ENCODE assay signal across 8 mouse cellular contexts in the genomic region with DNA sequence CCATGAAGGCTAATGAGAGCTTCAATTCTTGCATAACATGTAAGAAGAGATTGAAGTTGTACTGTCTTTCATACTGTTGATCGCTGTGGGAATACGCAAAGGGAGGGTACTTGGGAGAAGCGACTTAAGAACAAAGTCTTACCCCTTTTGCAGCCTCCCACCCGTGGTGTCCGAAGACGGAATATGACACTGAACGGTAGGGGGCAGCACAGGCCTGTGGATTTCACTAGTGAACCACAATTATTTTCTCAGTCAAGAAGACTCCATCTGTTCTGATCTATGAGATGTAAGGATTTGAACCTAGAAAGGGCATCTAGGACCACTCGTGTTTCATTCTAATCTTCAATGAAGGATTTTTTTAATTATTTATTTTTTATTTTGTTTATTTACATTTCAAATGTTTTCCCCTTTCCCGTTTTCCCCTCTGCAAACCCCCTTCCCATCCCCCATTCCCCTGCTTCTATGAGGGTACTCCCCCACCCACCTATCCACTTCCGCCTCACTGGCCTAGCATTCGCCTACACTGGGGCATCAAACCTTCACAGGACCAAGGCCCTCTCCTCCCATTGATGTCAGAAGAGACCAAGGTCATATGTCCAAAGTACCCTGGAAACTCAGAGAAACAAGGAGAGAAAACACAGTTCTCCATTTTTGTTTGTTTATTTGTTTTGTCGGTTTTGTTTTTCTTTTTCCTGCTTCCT. TPM values are rescaled to one million over a fixed set of nuclear protein-coding genes. Genes with fewer than 3 reads are reported as not detected.
DNase-seq lines count a peak whose midpoint lies in the region; ATAC-seq and TF ChIP-seq lines count a peak whose summit lies in the region.

No protein-coding gene starts in this region.

- no peaks in the 10 kb centered on the region for H3K9me3 ChIP-seq in kidney, embryonic 14.5 days (ENCODE audit: control insufficient read depth, low read length)
- H3K9me3 ChIP-seq in limb, embryonic 13.5 days = no peaks in the 10 kb centered on the region
- H3K9me3 ChIP-seq in neural tube, embryonic 12.5 days = no peaks in the 10 kb centered on the region

- no peaks in the 10 kb centered on the region for H3K27me3 ChIP-seq in kidney, embryonic 14.5 days (ENCODE audit: control insufficient read depth, insufficient read depth, low read length)
- H3K27me3 ChIP-seq in limb, embryonic 13.5 days = no peaks in the 10 kb centered on the region
- H3K27me3 ChIP-seq in neural tube, embryonic 12.5 days (replicated peaks) = no peaks in the 10 kb centered on the region
- H3K27me3 ChIP-seq in testis, adult 2 months (ENCODE audit: control insufficient read depth, insufficient read depth, low read length) = no peaks in the 10 kb centered on the region

- peak; percentile 81; the same call in 1 of the 2 replicates for ATAC-seq in kidney, embryonic 14.5 days (ENCODE audit: low FRiP score, low TSS enrichment)
- ATAC-seq in limb, embryonic 13.5 days (ENCODE audit: low FRiP score, low read depth) = peak; percentile 72; the same call in 1 of the 2 replicates
- ATAC-seq in neural tube, embryonic 12.5 days (ENCODE audit: low FRiP score, low read depth) = peak; percentile 82

- no peak overlapping the region for H3K4me3 ChIP-seq in kidney, embryonic 14.5 days (ENCODE audit: low read length)
- no peak overlapping the region for H3K4me3 ChIP-seq in limb, embryonic 13.5 days
- H3K4me3 ChIP-seq in neural tube, embryonic 12.5 days = no peak overlapping the region
- H3K4me3 ChIP-seq in testis, adult 2 months (ENCODE audit: control insufficient read depth, low read depth, low read length) = no peak overlapping the region

- no peaks in the 10 kb centered on the region for H3K36me3 ChIP-seq in kidney, embryonic 14.5 days (ENCODE audit: control insufficient read depth, insufficient read depth, low read length)
- no peaks in the 10 kb centered on the region for H3K36me3 ChIP-seq in limb, embryonic 13.5 days
- H3K36me3 ChIP-seq in neural tube, embryonic 12.5 days = no peaks in the 10 kb centered on the region
- no peaks in the 10 kb centered on the region for H3K36me3 ChIP-seq in testis, adult 2 months (ENCODE audit: control insufficient read depth, insufficient read depth, low read length)

- peak; percentile 38 for DNase-seq in A20 (ENCODE audit: low read depth, low spot score)
- DNase-seq in adrenal gland, adult (ENCODE audit: inconsistent age in 2 of 2, low spot score in 1 of 2) = peak; percentile 81 to 96
- peak; percentile 85 for DNase-seq in embryo, embryonic 10 days (ENCODE audit: low spot score)
- peak; percentile 52 for DNase-seq in gastrocnemius, postnatal 25 days

- no peak for TF ChIP-seq POLR2A in testis, adult 2 months (IDR thresholded peaks at IDR 0.05; ENCODE audit: control insufficient read depth, low read depth, low read length)

- H3K4me2 ChIP-seq in kidney, embryonic 14.5 days (replicated peaks; ENCODE audit: low read depth, low read length) = no peak overlapping the region
- no peak overlapping the region for H3K4me2 ChIP-seq in limb, embryonic 13.5 days (replicated peaks)
- no peak overlapping the region for H3K4me2 ChIP-seq in neural tube, embryonic 12.5 days (replicated peaks)

- TF ChIP-seq CTCF in testis, adult 2 months (IDR thresholded peaks at IDR 0.05; ENCODE audit: control insufficient read depth, insufficient read depth, insufficient replicate concordance, low read depth, low read length) = peak; percentile 59; the same call in 1 of the 2 replicates

- no peak overlapping the region for H3K27ac ChIP-seq in kidney, embryonic 14.5 days (ENCODE audit: low read depth, low read length)
- H3K27ac ChIP-seq in limb, embryonic 13.5 days = no peak overlapping the region
- no peak overlapping the region for H3K27ac ChIP-seq in neural tube, embryonic 12.5 days
- H3K27ac ChIP-seq in testis, adult 2 months (ENCODE audit: control insufficient read depth, insufficient read depth, low read depth, low read length) = no peak overlapping the region

- 42% methylated on average over 12 of the region's 12 CpGs for WGBS in kidney, embryonic 14.5 days
- 44% methylated on average over 12 of the region's 12 CpGs for WGBS in limb, embryonic 13.5 days
- 50% methylated on average over 12 of the region's 12 CpGs for WGBS in neural tube, embryonic 12.5 days

- H3K4me1 ChIP-seq in kidney, embryonic 14.5 days (ENCODE audit: control insufficient read depth, insufficient read depth, low read length) = no peaks in the 10 kb centered on the region
- no peaks in the 10 kb centered on the region for H3K4me1 ChIP-seq in limb, embryonic 13.5 days
- no peaks in the 10 kb centered on the region for H3K4me1 ChIP-seq in neural tube, embryonic 12.5 days
- H3K4me1 ChIP-seq in testis, adult 2 months (ENCODE audit: control insufficient read depth, insufficient read depth, low read length) = peaks cover 2% of the 10 kb centered on the region; the same call in 1 of the 2 replicates

- H3K9ac ChIP-seq in kidney, embryonic 14.5 days (ENCODE audit: low read depth, low read length) = no peak overlapping the region
- H3K9ac ChIP-seq in limb, embryonic 13.5 days = no peak overlapping the region
- no peak overlapping the region for H3K9ac ChIP-seq in neural tube, embryonic 12.5 days

RNA-seq across cellular contexts. Expression of a gene that starts 42.2 kb away (rescaled TPM):
- total RNA-seq in gastrocnemius, postnatal 25 days (2021) = 1 to 10 TPM; 4.0 to 4.4 TPM
- 30.2 and 37.1 TPM in 2 replicates for polyA plus RNA-seq in kidney, embryonic 14.5 days (2014; fragmentation: Nextera tagmentation; extraction: Ambion mirVana)
- 56.6 and 62.8 TPM in 2 replicates for polyA plus RNA-seq in limb, embryonic 13.5 days (2015; fragmentation: Nextera tagmentation; extraction: Ambion mirVana)
- 32.8 and 36.0 TPM in 2 replicates for polyA plus RNA-seq in neural tube, embryonic 12.5 days (2016; fragmentation: Nextera tagmentation; extraction: Ambion mirVana)
- 3.3 and 3.6 TPM in 2 replicates for polyA plus RNA-seq in testis, adult 2 months (2012; rRNA removed)

RNA-seq across cellular contexts. Expression of a gene that starts 42.7 kb away (rescaled TPM):
- 1 to 10 TPM; 3.1 to 3.7 TPM for total RNA-seq in gastrocnemius, postnatal 25 days (2021)
- 2.6 and 3.4 TPM in 2 replicates for polyA plus RNA-seq in kidney, embryonic 14.5 days (2014; fragmentation: Nextera tagmentation; extraction: Ambion mirVana)
- 2.1 and 2.7 TPM in 2 replicates for polyA plus RNA-seq in limb, embryonic 13.5 days (2015; fragmentation: Nextera tagmentation; extraction: Ambion mirVana)
- polyA plus RNA-seq in neural tube, embryonic 12.5 days (2016; fragmentation: Nextera tagmentation; extraction: Ambion mirVana) = 2.5 and 2.8 TPM in 2 replicates
- 1.1 and 1.2 TPM in 2 replicates for polyA plus RNA-seq in testis, adult 2 months (2012; rRNA removed)

Comparison
In these comparisons a context has a peak if more than half of its experiments do, and no peak if none do; other contexts are left out.
1. DNase-seq: peak in every context shown above with its lines; median percentile 88 in adrenal gland, adult; 85 in embryo, embryonic 10 days; 52 in gastrocnemius, postnatal 25 days; 38 in A20.